Mouse (Mus musculus) adrenal gland, adult 18-20 months (tissue): Measurements from ENCODE around the gene Iqcc. TPM values are rescaled to one million over a fixed set of nuclear protein-coding genes. Genes with fewer than 3 reads are reported as not detected.

Experiments
- DNase-seq, 2 experiments: peaks; one replicate each; pipeline ENCODE4 v3.0.0; 2021 to 2022; ENCODE audit warnings: low spot score in 2 of 2
- total RNA-seq, 2 experiments: library from RNA; stranded (reverse); gene quantifications; 1 replicate in 1 of 2; 2 replicates in 1 of 2; pipeline ENCODE4 v1.2.3; 2021

Gene Iqcc
- total RNA-seq, 2 experiments from 2014 or later, result 27.0 to 28.6 TPM

DNA sequence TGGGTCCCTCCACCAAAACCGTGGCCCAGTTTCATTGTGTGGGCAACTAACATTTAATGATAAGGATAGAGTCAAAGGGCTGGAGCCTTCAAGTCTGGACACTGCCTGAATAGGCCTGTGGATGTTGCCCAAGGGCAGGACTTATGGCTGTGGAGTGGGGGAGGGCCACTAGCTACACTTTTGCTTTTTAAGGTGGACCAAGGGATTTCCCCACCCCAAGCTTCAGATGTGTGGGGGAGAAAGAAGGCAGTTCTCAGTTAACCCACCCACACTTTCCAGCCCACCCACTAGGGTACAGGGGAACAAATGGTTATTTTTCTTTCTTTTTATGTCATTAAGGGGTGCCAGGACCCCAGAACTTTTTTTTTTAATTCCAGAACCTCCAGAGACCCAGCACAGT, 34.5 kb downstream of the Iqcc start:
- DNase-seq, result no peak

GRCm38 (mm10) chr4:129582251-129582650, 36.6 kb downstream of the Iqcc start:
- no peak for DNase-seq

- DNase-seq, result no peak
Measured at GRCm38 (mm10) chr4:129580347-129580746, 38.6 kb downstream of the Iqcc start.

- DNase-seq, result no peak
Measured at GRCm38 (mm10) chr4:129578466-129578865, 40.4 kb downstream of the Iqcc start, which contains the start of gene Fam167b. Fam167b (minus strand) TSS chr4:129578549.

DNA sequence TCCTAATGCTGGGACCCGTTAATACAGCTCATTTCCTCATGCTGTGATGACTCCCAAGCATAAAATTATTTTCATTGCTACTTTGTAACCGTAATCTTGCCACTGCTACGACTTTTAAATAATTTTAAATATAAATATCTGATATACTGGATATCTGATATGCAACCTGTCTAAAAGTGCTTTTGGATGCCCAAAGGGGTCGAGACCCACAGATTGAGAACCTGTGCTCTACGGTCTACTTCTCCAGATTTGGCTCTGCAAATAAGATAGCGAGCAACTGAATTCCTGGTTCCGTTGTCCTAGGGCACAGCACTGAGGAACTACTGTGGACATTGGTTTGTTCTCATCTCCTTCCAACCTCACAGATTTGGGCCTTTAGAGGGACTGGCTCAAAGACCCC, 41.2 kb downstream of the Iqcc start:
- DNase-seq, result no peak

DNA sequence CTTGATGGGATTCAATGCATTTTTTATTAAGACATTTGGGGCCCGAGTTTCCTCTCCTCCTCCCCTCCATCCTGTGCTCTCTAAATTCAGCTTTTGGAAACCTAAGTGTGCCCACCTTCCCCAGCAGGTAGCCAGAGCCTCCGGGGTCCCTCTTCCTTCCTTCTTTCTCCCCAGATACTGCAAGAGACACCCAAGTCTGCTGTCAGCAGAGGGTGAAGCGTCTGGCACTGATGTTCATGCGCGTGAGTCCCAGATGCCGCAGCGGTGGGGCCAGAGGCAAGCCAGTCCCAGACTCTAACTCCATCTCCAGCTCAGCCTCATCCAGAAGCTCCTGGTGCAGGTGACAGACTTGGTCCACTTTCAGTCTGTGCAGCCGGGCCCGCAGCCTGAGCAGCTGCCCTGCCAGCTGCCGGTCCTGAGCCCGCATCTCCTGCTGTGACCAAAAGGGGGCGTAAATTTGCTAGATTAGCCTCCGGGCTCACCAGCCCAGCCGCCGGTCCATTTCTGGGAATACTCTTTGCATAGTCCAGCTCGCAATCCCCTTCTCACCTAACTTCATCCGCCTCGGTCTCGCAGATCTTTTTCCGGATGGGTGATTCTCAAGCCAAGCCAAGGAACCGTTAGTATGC, 41.9 kb downstream of the Iqcc start:
- DNase-seq, result peak; percentile 71 to 73

DNA sequence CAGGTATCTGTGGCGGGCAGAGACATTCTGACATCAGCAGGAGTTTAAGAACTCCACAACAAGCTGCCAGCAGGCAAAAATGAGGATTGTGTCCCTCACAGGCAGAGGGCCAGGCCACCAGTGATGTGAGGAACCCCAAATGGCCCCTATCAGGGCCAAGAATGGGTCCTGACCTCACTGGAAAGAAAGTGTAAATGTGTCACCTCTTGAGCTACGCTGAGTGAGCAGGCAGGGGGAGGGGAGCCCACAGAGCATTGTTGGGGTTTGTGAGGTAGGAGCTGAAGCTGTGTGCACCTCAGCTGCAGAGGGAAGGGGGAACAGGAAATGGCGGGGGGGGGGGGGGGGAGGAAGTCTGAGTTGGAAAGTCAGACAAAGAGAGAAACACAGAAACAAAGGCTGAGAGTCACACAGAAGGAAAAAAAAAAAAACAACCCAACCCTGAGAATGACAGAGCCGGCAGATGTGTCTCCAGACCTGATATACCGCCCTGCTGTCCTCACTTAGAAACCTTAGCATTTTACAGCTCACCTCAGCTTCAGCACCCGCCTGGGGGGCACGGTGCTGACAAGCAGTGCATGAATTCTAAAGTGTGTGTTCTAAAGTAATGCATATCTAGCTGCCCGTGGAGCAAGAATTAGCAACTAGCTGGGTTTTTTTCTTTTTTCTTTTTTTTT, 43.6 kb downstream of the Iqcc start:
- DNase-seq, result no peak

DNA sequence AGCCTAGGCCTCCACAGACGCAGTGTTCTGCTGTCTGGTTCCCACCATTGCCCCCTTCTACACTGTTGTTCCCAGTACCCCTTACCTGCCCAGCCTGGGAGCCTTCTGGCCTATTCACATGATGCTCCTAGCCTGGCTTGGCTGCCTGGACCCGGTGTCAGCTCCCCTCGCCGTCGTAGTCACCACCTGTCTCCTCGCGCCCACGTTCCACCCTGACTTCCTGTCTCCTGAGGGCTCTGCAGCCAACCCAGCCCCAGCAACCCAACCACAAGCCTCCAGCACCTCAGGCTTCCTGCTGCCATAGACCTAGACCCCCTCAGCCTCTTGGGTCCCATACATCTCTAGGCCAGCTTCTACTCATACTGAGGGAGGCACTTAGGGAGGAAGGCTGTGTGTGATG, 45.5 kb downstream of the Iqcc start, which contains the start of gene Lck:
TSS of gene Lck (minus strand) at position 212 of the 400 bp plus-strand sequence.
- DNase-seq, result no peak

- DNase-seq, result no peak
Measured at GRCm38 (mm10) chr4:129573093-129573370, 45.9 kb downstream of the Iqcc start.

DNA sequence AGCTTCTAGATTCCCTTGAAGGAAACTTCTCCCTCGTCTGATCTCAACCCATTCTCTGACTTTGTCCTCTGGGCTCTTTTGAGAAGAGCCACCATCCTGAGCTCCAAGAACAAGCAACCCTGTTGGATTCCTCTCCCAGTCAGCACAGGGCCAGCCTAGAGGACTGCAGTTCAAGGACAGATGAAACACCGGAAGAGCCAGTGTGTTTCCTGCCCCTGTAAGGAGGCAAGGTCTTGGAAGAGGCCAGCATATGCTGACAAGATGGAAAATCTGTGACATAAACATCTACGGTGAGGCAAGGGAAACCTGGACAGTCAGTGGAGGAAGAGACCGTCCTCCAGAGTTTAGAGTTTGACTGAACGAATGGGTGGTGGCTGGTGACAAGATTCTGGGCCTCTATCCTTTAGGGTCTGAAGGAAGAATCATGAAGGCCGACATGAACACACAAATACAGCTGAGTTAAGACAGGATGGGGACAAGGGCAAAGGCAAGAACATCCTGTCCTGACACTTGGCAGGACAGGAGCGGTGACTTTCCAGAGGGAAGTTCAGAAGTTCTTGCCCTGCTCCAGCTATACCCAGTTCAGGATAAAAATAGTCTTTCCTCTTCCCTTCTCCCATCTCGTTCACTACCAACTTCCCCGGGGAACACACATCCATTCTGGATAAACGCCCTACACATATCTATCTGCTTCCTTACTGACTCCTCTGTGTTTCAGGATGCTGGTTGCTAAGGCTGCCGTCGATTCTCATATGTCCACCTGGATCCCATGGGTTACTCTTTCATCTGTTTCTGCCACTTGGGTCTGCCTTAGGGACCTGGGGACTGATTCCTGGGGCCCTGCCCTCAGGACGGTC, 46.4 kb downstream of the Iqcc start:
- no peak for DNase-seq

- DNase-seq, result no peak
Measured at GRCm38 (mm10) chr4:129571551-129572084, 47.3 kb downstream of the Iqcc start.

DNA sequence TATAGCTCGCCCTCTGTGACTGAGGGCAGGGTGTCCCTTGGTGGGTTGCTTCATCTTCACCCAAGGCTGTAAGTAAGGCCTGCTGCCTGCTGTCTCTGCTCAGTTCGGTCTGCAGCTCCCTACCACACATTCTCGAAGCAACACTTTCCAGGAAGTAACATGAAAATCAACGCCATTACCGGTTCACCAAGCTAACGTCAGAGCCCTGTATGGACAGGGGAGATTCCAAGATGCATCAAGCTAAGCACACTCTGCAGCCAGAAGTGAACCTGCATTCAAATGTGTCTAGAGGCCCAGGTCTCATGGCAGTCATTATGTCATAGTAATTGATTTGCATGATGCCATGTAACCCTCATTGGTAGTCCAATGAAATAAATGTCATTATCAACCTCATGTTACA, 48.9 kb downstream of the Iqcc start:
- no peak for DNase-seq

DNA sequence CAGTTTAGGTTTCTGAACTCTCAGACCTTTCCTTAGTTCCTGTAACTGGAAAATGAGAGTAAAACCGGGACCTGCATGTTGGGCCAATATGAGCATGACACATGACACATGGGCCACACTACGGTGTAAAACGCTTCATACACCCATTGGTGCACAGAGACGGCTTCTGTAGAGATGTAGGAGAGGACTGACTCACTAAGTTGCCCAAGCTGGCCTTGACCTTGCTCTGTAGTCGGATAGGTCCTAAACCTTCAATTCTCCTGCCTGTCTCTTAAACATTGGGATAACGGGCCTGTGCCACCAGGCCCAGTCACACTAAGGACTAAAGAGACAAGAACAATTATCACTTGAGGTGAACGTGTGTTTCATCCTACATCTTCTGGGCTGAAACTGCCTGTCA, 50.5 kb downstream of the Iqcc start:
- DNase-seq, result no peak

DNA sequence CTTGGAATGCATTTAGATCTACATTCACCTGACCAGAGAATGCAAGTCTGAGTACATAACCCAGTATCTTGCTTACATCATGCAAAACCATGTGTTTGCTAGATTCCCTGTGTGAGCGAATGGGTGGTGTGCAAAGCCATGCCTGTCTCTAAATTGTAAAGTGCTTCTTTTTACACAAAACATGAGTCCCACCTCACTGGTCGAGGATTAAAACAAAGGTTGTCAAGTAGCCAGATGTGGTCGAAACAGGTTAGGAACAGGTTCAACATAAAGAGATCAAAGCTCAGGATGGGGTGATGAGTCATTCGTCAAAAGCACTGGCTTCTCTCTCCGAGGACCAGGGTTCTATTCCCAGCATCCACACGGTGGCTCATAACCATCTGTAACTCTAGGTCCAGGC, 53.8 kb downstream of the Iqcc start:
- no peak for DNase-seq

Other genes starting within 250 kb of the Iqcc start
- 1 to 10 TPM; 2.7 to 3.7 TPM for gene Zbtb8a, start 241.0 kb downstream of the Iqcc start, total RNA-seq
- gene Zbtb8b, start 178.2 kb downstream of the Iqcc start, total RNA-seq, result under 1 TPM; 0.13 to 0.45 TPM
- gene Bsdc1, start 157.5 kb downstream of the Iqcc start, total RNA-seq, result 10 to 100 TPM; 56.8 to 71.5 TPM
- not detected for gene Tssk3, start 128.1 kb downstream of the Iqcc start, total RNA-seq
- gene Fam229a, start 127.9 kb downstream of the Iqcc start, total RNA-seq, result not detected
- gene Marcksl1, start 105.5 kb downstream of the Iqcc start, total RNA-seq, result 10 to 100 TPM; 29.3 to 30.4 TPM
- gene Hdac1, start 76.4 kb downstream of the Iqcc start, total RNA-seq, result 10 to 100 TPM; 38.9 to 48.2 TPM
- gene Lck, start 45.5 kb downstream of the Iqcc start, total RNA-seq, result 1 to 10 TPM; 1.8 to 2.3 TPM
- gene Fam167b, start 40.5 kb downstream of the Iqcc start, total RNA-seq, result 10 to 100 TPM; 28.2 to 31.4 TPM
- gene Eif3i, start 18.5 kb downstream of the Iqcc start, total RNA-seq, result 100 to 1,000 TPM; 174 to 175 TPM
- 100 to 1,000 TPM in 1 of 2 experiments, 10 to 100 TPM in 1; 84.9 to 105 TPM for gene Tmem234, start 18.4 kb downstream of the Iqcc start, total RNA-seq
- gene Dcdc2b, start 4.8 kb downstream of the Iqcc start, total RNA-seq, result 1 to 10 TPM; 1.5 to 1.7 TPM
- gene Ccdc28b, start 4.8 kb upstream of the Iqcc start, total RNA-seq, result 10 to 100 TPM; 29.6 to 35.8 TPM
- gene Txlna, start 22.0 kb upstream of the Iqcc start, total RNA-seq, result 10 to 100 TPM; 63.5 to 69.2 TPM
- gene Kpna6, start 53.7 kb upstream of the Iqcc start, total RNA-seq, result 10 to 100 TPM; 92.4 to 96.3 TPM
- gene Tmem39b, start 77.7 kb upstream of the Iqcc start, total RNA-seq, result 10 to 100 TPM; 11.7 to 13.0 TPM
- gene Khdrbs1, start 123.2 kb upstream of the Iqcc start, total RNA-seq, result 10 to 100 TPM; 53.5 to 72.4 TPM
- 100 to 1,000 TPM; 291 to 386 TPM for gene Ptp4a2, start 192.1 kb upstream of the Iqcc start, total RNA-seq